10 mouse cellular contexts compared by ENCODE assay signal in the genomic region with DNA sequence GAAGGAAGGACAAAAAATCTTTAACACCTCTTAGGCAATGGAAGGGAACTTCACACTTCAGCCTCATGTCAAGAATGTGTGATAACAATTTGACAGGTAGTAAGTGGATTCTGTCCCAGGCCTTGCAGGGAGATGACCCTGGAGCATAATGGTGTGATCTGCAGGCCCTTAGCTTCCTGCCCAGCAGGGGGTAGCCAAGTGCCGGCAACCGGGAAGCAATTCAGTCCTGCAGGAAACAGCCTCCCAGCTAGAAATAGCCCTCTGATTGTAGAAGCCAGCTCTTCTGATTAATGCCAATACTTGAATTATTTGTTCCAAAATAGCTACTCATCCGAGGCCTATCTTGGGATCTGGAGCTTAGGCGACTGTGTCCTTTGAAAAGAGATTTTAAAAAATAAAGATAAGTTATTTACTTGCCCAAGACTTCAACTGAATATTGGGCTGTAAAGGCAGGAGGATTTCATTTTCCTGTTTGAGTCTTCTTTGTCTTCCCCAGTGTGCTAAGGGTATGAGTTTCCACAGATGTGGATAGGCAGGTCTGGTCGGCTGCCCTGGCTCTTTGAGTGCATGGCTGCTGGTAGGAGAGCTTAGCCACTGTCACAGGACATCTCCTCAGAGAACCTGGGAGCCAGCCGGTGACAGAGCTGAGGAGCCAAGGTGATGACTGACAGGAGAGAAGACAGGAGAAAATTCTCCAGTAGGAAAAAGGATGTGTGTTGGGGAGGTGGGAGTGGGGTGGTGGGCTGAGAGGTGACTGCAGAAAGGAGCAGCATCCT.
DNase-seq lines count a peak whose midpoint lies in the region; ATAC-seq lines count a peak whose summit lies in the region.
"Had no signal": no experiment of that assay in that cellular context is flagged by ENCODE, and none has a peak within 500 bp of the region (broad histone marks: within the 10 kb centered on the region; RNA-seq: fewer than 3 reads in every experiment).

No protein-coding gene starts in this region.

- H3K4me3 ChIP-seq in hindbrain, embryonic 12.5 days = no peak overlapping the region
- no peak overlapping the region for H3K4me3 ChIP-seq in midbrain, embryonic 10.5 days
- H3K4me3 ChIP-seq: erythroblast, embryonic 14.5 days; myocyte had no signal

- no peak overlapping the region for H3K4me2 ChIP-seq in hindbrain, embryonic 12.5 days (replicated peaks)

- H3K9me3 ChIP-seq in hindbrain, embryonic 12.5 days (replicated peaks) = no peaks in the 10 kb centered on the region
- H3K9me3 ChIP-seq in midbrain, embryonic 10.5 days (replicated peaks) = no peaks in the 10 kb centered on the region

- DNase-seq in adipocyte (ENCODE audit: low spot score) = peak; percentile 73
- DNase-seq in cerebellum, postnatal 25 days = peak; percentile 36 to 67
- peak; percentile 11 for DNase-seq in gastrocnemius, adult 18-20 months (ENCODE audit: low spot score)
- DNase-seq in layer of hippocampus, postnatal 36 days = peak; percentile 4 to 11
- peak; percentile 60 for DNase-seq in midbrain, embryonic 10.5 days (ENCODE audit: low spot score)
- peak; percentile 53 for DNase-seq in right cerebral cortex, postnatal 4 days
- no peak for DNase-seq in thymus, postnatal 14 days

- WGBS in hindbrain, embryonic 12.5 days = 22% methylated on average over 6 of the region's 6 CpGs
- WGBS in midbrain, embryonic 10.5 days = 35% methylated on average over 6 of the region's 6 CpGs

- H3K4me1 ChIP-seq in hindbrain, embryonic 12.5 days = peaks cover 10% of the 10 kb centered on the region; the same call in 1 of the 2 replicates
- peaks cover 9% of the 10 kb centered on the region for H3K4me1 ChIP-seq in midbrain, embryonic 10.5 days

- peak; percentile 84 for ATAC-seq in hindbrain, embryonic 12.5 days (ENCODE audit: low FRiP score)

- no peaks in the 10 kb centered on the region for H3K36me3 ChIP-seq in hindbrain, embryonic 12.5 days
- no peaks in the 10 kb centered on the region for H3K36me3 ChIP-seq in midbrain, embryonic 10.5 days

- H3K9ac ChIP-seq in hindbrain, embryonic 12.5 days = no peak overlapping the region

- H3K27ac ChIP-seq in hindbrain, embryonic 12.5 days = peak overlapping the region; percentile 64
- H3K27ac ChIP-seq in midbrain, embryonic 10.5 days (replicated peaks) = no peak overlapping the region

- no peaks in the 10 kb centered on the region for H3K27me3 ChIP-seq in hindbrain, embryonic 12.5 days
- no peaks in the 10 kb centered on the region for H3K27me3 ChIP-seq in midbrain, embryonic 10.5 days (ENCODE audit: low read depth, poor library complexity, severe bottlenecking)
